Mouse (Mus musculus) lung, adult 2 months (tissue): ENCODE results near the gene Ccl2. TPM values are rescaled to one million over a fixed set of nuclear protein-coding genes. Genes with fewer than 3 reads are reported as not detected.

Source experiments
- DNase-seq: peaks from one replicate; pipeline ENCODE4 v3.0.0; 2022
- H3K4me1 ChIP-seq: fragments of 200-500 bp; 2 replicates; pipeline ENCODE4 v1.6.1; 2011; ENCODE audit warnings: low read length; ENCODE audit not compliant: control insufficient read depth, insufficient read depth
- H3K4me3 ChIP-seq: fragments of 200-500 bp; replicated peaks from 2 replicates; pipeline ENCODE3; 2011; ENCODE audit warnings: low read depth, mild to moderate bottlenecking, control low read depth, low read length; ENCODE audit errors: extremely low read depth
- CTCF ChIP-seq: fragments of 200-500 bp; IDR thresholded peaks from 2 replicates; pipeline ENCODE4 v1.5.1; 2011; ENCODE audit warnings: mild to moderate bottlenecking, low read length, control low read depth; ENCODE audit not compliant: insufficient read depth
- POLR2A ChIP-seq: fragments of 200-500 bp; IDR thresholded peaks from 2 replicates; pipeline ENCODE4 v1.6.1; 2011; ENCODE audit warnings: low read depth, mild to moderate bottlenecking, control low read depth, low read length, borderline replicate concordance; ENCODE audit errors: extremely low read depth
- WGBS: fragments of 180-500 bp; shearing (Covaris S2); methylation state at CpG from one replicate; pipeline ENCODE4 v1.1.7; 2018; 5-methylcytosine and 5-hydroxymethylcytosine counted together
- polyA plus RNA-seq: library from polyadenylated mRNA; depleted of rRNA; stranded (reverse); fragments of >200 nt; gene quantifications from 2 replicates; pipeline ENCODE4 v1.2.3, GENCODE M21; 2012

Gene Ccl2
- polyA plus RNA-seq, 1 experiment = 1.9 TPM

DNA sequence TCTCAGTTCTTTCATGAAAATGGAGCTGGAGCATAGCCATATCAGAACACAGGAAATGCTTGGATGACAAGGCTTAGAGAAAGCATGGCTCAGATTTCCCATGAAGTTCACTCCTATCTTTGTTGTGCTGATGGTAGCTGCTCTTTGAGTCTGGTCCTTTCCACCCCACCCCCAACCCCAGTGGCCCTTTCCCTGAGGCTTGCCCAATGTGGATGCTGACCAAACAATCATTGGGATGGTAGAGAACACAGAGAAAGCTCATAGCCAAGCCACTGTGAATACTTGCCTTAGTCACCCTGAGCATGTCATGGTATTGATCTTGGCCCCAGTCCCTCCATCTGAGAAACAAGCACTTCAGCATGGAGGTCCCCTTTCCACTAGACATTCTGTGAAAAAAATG is 3.2 kb upstream of the Ccl2 start:
- no peak for TF ChIP-seq CTCF
- no peak for TF ChIP-seq POLR2A
- no peak for DNase-seq
- H3K4me3 ChIP-seq = no peak overlapping the region
- no peaks in the 10 kb centered on the region; the same call in 1 of the 2 replicates for H3K4me1 ChIP-seq

DNA sequence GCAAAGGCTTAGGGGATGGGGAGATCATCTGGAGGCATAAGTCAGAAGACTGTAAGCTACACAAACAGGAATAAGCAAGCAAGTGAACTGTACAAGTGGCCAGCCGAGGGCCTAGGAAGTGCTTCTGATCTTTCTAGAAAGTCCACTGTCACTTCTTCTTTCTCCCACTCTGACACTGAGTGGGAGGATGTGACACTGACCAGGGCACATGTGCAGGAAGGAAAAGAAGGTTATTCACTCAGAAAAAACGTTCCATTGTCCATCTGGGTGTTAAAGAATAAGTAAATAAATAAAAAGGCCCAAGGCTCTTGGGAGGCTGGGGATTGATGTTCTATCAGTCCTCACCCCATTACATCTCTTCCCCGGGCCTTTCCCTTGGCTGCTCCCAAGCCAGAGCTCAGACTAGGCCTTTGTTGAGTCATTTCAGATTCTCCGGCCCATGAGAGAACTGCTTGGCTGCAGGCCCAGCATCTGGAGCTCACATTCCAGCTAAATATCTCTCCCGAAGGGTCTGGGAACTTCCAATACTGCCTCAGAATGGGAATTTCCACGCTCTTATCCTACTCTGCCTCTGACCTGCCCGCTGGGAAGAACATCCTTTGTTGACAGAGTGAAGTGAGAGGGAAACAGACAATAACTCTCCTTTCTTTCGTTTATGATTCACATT is 2.6 kb upstream of the Ccl2 start:
- 28% methylated on average over 8 of the region's 8 CpGs for WGBS
- no peaks in the 10 kb centered on the region; the same call in 1 of the 2 replicates for H3K4me1 ChIP-seq
- TF ChIP-seq POLR2A (no peak), CTCF (no peak)
- DNase-seq = peak; percentile 20
- H3K4me3 ChIP-seq = no peak overlapping the region

DNA sequence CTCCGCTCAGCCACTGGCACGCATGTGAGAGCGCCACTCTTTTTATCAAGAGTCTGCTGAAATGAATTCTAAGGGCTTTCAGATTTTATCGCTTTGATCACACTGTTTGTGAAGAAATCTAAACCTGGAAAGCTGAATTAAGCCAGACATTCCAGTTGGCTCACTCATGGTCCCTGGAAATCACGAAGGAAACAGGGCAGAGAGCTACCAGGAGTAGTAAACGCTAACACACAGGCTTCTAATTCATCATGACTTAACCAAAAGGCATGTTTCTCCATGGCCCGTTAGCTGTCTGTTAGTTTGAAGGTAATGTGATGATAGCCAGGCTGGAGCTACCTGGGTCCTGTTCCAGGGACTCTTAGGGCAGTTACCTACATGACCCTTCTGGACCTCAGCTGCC is 925 bp upstream of the Ccl2 start:
- Histone ChIP-seq H3K4me1 (no peaks in the 10 kb centered on the region; the same call in 1 of the 2 replicates), H3K4me3 (no peak overlapping the region)
- no peak for DNase-seq
- WGBS = 76% methylated on average over 7 of the region's 7 CpGs
- TF ChIP-seq CTCF = no peak
- no peak for TF ChIP-seq POLR2A

DNA sequence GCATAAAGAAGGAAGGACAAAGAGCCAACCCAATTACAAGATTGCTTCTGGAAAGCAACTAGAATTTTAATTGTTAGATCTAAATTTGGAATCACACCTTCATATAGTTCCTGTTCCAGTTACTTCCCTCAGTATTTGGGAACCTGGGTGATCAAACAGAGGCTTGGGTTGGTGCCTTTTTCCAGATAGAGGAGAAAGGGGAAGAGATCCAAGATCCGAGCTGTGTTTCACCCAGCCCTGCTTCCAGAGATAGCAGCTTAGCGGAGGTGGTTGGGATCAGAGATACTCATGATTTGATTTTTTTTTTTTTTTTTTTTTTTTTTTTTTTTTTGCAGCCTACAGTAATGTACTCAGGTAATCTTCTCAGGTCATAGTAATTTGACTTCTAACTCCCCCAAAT is 486 bp downstream of the Ccl2 start:
- 72% methylated on average over 2 of the region's 2 CpGs for WGBS
- H3K4me1 ChIP-seq = no peaks in the 10 kb centered on the region; the same call in 1 of the 2 replicates
- TF ChIP-seq POLR2A (no peak), CTCF (no peak)
- no peak for DNase-seq
- H3K4me3 ChIP-seq = no peak overlapping the region

DNA sequence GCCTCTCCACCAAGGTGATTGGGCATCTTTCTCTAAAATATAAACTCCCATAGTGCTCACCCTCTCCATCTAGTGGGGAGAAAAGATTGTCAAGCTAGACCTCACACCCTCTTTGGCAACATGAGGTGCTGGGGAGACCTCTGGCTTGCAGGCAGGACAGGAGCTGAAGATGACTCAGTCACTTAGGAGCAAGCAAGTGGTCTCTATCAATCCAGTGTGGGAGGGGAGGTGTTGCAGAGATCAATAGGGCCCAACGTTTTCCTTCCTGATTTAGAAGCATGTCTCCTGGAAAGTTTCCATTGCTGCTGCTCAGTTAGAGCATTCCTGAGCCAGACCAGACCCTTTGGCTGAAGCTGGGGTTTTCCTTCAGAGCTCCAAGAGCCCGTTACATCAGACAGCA is 3.2 kb downstream of the Ccl2 start, which contains the start of gene Gm17268:
TSS of gene Gm17268 (minus strand) at position 28 of the 400 bp plus-strand sequence.
- H3K4me3 ChIP-seq = no peak within 1 kb of the TSS
- no peaks in the 10 kb centered on the region for H3K4me1 ChIP-seq
- DNase-seq = no peak
- 21% methylated on average over 2 of the region's 2 CpGs for WGBS
- TF ChIP-seq POLR2A = no peak
- TF ChIP-seq CTCF = no peak

DNA sequence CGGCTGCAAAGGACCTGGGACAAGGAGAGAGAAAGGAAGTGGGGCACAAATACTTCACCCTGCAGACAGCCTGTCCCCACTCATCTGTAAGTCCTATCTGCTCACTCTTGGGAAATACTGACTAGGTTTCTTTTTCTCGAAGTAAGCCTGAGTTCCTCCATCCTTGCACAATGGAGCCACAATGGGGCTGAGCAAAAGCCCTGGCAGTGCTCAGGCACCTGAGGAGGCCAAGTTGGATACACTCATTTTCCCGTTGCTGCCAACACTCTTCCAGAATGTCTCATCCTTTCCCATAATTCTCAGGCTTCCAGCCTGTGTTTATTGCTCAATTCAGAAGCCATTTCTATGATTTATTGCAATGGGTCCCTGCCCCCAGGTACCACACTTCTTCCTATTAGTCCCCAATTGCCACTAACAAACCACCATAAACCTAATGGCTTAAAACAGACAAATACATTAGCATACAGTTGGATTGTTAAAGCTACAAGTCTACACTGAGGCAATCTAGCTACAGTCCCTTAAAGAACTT is 3.8 kb downstream of the Ccl2 start:
- Histone ChIP-seq H3K4me1 (no peaks in the 10 kb centered on the region), H3K4me3 (no peak overlapping the region)
- TF ChIP-seq CTCF (no peak), POLR2A (no peak)
- 31% methylated on average over 3 of the region's 3 CpGs for WGBS
- DNase-seq = no peak

DNA sequence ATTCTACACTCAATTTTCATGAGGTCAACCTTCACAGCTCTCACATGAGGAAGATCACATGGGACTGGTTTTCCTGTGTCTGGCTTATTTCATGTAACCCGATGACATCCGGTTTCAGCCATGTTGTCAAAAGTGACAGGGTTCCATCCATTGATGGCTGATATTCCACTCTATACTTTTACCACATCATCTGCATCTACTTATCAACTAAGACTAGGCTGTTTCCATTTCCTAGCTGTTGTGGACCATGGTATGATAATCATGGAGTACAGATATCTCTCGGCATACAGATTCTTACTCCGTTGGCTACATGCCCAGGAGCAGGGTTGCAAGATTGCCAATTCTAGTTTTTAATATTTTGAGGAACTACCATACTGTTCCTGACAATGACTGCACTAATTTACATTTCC is 6.3 kb downstream of the Ccl2 start:
- Histone ChIP-seq H3K4me3 (no peak overlapping the region), H3K4me1 (no peaks in the 10 kb centered on the region)
- no peak for DNase-seq
- TF ChIP-seq CTCF = no peak
- no peak for TF ChIP-seq POLR2A
- WGBS = 77% methylated on average over 4 of the region's 4 CpGs

DNA sequence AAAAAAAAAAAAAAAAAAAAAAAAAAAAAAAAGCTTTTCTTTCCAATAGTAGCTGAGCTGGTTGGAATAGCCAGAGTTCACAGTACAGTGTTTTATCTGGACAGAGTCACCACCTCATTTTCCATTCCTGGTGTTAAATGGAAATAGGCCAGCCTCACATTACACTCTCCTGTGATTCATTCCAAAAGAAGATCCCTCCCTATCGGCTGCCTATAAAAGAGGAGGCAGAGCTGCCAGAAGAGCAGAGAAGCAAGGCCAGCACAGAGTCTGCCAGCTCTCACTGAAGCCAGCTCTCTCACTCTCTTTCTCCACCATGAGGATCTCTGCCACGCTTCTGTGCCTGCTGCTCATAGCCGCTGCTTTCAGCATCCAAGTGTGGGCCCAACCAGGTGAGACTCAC is 10.1 kb downstream of the Ccl2 start, which contains the start of gene Ccl7:
TSS of gene Ccl7 (plus strand) at position 242 of the 400 bp plus-strand sequence.
- no peak for TF ChIP-seq POLR2A
- TF ChIP-seq CTCF = no peak
- 70% methylated on average over 3 of the region's 3 CpGs for WGBS
- H3K4me3 ChIP-seq = no peak within 1 kb of the TSS
- H3K4me1 ChIP-seq = no peaks in the 10 kb centered on the region
- DNase-seq = no peak

DNA sequence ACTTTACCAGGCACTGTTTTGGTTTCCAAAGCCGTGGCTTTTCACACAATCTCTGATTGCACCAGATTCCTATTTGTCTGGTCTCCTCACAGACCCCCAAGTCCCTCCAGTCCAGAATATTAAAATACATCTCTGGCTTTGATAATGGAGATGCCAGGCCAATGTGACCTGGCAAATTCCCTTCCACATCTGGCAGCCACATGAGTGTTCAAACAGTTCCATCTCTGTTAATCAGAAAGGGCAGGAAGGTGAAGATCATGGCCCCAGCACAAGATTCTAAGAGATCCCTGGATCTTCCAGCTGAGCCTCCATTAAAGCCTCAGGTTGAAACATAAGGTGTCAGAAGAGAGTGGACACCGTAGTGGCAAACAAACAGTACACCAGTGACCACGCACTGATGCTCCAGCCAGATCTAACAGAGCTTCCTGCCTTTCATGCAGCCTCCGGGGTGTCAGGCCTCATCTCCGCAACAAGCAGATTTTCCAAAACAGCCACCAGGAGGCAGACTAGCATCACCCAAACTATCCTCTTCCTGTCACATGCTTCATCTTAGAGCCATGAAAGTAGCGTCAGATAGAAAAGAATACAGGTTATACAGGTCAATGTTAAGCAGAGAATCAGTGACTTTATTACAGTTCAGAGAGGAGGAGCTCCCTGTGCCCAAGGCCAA is 12.5 kb downstream of the Ccl2 start:
- TF ChIP-seq POLR2A = no peak
- peak; percentile 39; the same call in 1 of the 2 replicates for TF ChIP-seq CTCF
- peak; percentile 30 for DNase-seq
- no peak overlapping the region for H3K4me3 ChIP-seq
- WGBS = 30% methylated on average over 6 of the region's 6 CpGs
- H3K4me1 ChIP-seq = no peaks in the 10 kb centered on the region

DNA sequence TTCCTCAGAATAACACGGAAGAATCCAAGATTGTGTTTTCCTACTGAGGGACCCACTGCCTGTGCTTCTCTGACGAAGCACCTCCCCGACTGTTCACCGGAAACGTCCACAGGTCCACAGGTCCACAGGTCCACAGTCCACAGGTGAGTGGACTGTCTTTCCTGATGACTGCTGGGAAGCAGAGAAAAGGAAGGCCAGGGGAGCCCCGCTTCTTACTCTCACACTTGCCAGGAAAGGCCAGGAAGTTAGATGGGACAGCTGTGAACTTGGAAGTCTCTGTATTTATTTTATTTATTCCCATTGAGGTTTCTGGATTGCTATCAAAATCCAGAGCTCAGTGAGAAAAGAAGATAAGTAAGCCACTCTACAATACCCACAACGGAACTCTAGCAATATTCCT is 18.5 kb downstream of the Ccl2 start:
- DNase-seq = no peak
- Histone ChIP-seq H3K4me3 (no peak overlapping the region), H3K4me1 (no peaks in the 10 kb centered on the region)
- TF ChIP-seq CTCF (no peak), POLR2A (no peak)
- 71% methylated on average over 7 of the region's 7 CpGs for WGBS
